Mouse (Mus musculus) adrenal gland, postnatal 4 days (tissue): ENCODE data around the gene Ankk1. TPM values are rescaled to one million over a fixed set of nuclear protein-coding genes. Genes with fewer than 3 reads are reported as not detected.

Experiments used
- total RNA-seq, 2 experiments: library from RNA; stranded (reverse); gene quantifications; 2 replicates each; pipeline ENCODE4 v1.2.3; 2021

The Ankk1 gene
- total RNA-seq, 2 experiments from 2014 or later, result not detected

Other genes starting within 250 kb of the Ankk1 start
- gene Gm4894, start 176.5 kb downstream of the Ankk1 start, total RNA-seq, result not detected
- gene Drd2, start 86.4 kb downstream of the Ankk1 start, total RNA-seq, result 1 to 10 TPM; 2.1 to 2.4 TPM
- 1 to 10 TPM; 9.5 to 9.8 TPM for gene Ttc12, start 59.2 kb upstream of the Ankk1 start, total RNA-seq